Mouse (Mus musculus): ENCODE results near the gene Pitpnm3. TPM values are rescaled to one million over a fixed set of nuclear protein-coding genes. Genes with fewer than 3 reads are reported as not detected.
A peak's percentile ranks its signal among the peaks of the same experiment; 100 is the strongest.

Gene Pitpnm3
- polyA plus RNA-seq, 1 experiment from 2014 or later, result 0.07 TPM

DNA sequence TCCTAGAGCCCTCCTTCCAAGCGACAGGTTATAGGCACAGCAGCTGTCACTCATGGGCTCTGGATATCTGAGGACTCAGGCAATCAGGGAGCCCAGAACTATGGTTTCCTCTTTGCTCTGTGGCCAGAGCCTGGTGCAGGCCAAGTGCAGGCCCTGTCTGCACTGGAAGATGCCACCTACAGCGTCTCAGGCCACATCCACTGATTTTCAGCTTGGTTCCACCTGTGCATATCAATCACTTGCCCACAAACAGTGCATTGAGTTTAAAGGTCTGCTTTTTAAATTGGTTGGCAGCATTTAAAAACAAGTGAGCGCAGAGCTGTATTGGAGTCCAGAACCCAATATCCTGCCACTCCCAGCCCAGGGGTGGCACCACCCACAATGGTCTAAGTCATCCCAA is 103.0 kb downstream of the Pitpnm3 start:
- H3K9me3 ChIP-seq (replicated peaks; ENCODE audit: control insufficient read depth, low read length), result no peaks in the 10 kb centered on the region
- H3K4me1 ChIP-seq (ENCODE audit: control insufficient read depth, insufficient read depth, low read length), result peaks cover 11% of the 10 kb centered on the region
- H3K27ac ChIP-seq (ENCODE audit: low read depth, low read length), result no peak overlapping the region
- H3K4me3 ChIP-seq (ENCODE audit: low read depth, low read length), result no peak overlapping the region
- H3K27me3 ChIP-seq (ENCODE audit: control insufficient read depth, insufficient read depth, low read length), result peaks cover 26% of the 10 kb centered on the region
- H3K36me3 ChIP-seq (ENCODE audit: control insufficient read depth, insufficient read depth, low read length), result no peaks in the 10 kb centered on the region
- ATAC-seq (replicated peaks; ENCODE audit: insufficient number of reproducible peaks, low FRiP score, low TSS enrichment), result no peak
- 87% methylated on average over 3 of the region's 3 CpGs for WGBS (ENCODE audit: insufficient replicate concordance)
- H3K9ac ChIP-seq (ENCODE audit: low read depth, low read length), result no peak overlapping the region
- no peak overlapping the region for H3K4me2 ChIP-seq

DNA sequence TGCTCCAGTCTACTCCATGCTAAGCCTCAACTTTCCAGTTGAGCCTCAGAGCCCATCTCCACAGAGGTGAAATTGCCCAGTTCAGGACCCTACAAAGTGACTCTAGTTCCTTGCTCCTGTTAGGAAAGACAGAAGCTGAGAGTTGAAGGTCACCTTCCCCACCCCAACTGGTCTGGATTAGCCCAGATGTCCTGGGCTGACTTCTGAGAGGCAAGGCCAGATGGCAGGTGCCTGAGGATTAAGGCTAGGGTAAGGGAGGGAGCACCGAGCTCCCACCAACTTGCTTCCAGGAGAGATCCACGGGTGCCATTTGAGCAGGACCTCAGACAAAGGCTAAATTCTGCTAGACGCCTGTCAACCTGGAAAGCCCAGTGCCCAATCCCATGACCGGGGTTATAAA is 103.5 kb downstream of the Pitpnm3 start:
- no peak for ATAC-seq (replicated peaks; ENCODE audit: insufficient number of reproducible peaks, low FRiP score, low TSS enrichment)
- no peaks in the 10 kb centered on the region for H3K36me3 ChIP-seq (ENCODE audit: control insufficient read depth, insufficient read depth, low read length)
- no peak overlapping the region for H3K4me3 ChIP-seq (ENCODE audit: low read depth, low read length)
- H3K27ac ChIP-seq (ENCODE audit: low read depth, low read length), result no peak overlapping the region
- peaks cover 23% of the 10 kb centered on the region for H3K27me3 ChIP-seq (ENCODE audit: control insufficient read depth, insufficient read depth, low read length)
- H3K9ac ChIP-seq (ENCODE audit: low read depth, low read length), result no peak overlapping the region
- peaks cover 11% of the 10 kb centered on the region for H3K4me1 ChIP-seq (ENCODE audit: control insufficient read depth, insufficient read depth, low read length)
- WGBS (ENCODE audit: insufficient replicate concordance), result 62% methylated on average over 4 of the region's 4 CpGs
- H3K9me3 ChIP-seq (replicated peaks; ENCODE audit: control insufficient read depth, low read length), result no peaks in the 10 kb centered on the region
- no peak overlapping the region for H3K4me2 ChIP-seq

DNA sequence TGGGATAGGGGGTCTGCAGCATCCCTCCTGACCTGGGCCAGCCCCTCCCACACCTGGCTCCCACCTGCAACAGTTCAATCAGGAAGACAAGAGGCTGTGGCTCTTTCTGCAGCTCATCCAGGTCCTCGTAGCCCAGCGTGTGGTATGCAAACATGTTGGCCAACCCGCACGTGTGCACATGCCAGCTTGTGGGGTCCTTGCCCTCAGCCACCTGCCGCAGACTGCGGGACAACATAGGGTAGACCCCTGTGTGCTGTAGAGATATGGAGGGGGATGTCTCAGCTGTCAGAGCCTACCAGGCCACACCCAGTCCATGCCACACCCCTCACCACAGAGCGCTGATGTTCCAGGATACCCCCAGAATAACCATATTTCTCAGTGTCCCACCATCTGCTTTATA is 104.2 kb downstream of the Pitpnm3 start:
- Histone ChIP-seq H3K27me3 (ENCODE audit: control insufficient read depth, insufficient read depth, low read length) (peaks cover 19% of the 10 kb centered on the region), H3K4me2 (no peak overlapping the region), H3K9ac (ENCODE audit: low read depth, low read length) (no peak overlapping the region), H3K9me3 (replicated peaks; ENCODE audit: control insufficient read depth, low read length) (no peaks in the 10 kb centered on the region), H3K4me1 (ENCODE audit: control insufficient read depth, insufficient read depth, low read length) (peaks cover 11% of the 10 kb centered on the region), H3K27ac (ENCODE audit: low read depth, low read length) (no peak overlapping the region), H3K36me3 (ENCODE audit: control insufficient read depth, insufficient read depth, low read length) (no peaks in the 10 kb centered on the region), H3K4me3 (ENCODE audit: low read depth, low read length) (no peak overlapping the region)
- WGBS (ENCODE audit: insufficient replicate concordance), result 70% methylated on average over 7 of the region's 7 CpGs
- 0 out of 2 replicates have a peak, but pooled peaks have one; percentile 27 for ATAC-seq (replicated peaks; ENCODE audit: insufficient number of reproducible peaks, low FRiP score, low TSS enrichment)

DNA sequence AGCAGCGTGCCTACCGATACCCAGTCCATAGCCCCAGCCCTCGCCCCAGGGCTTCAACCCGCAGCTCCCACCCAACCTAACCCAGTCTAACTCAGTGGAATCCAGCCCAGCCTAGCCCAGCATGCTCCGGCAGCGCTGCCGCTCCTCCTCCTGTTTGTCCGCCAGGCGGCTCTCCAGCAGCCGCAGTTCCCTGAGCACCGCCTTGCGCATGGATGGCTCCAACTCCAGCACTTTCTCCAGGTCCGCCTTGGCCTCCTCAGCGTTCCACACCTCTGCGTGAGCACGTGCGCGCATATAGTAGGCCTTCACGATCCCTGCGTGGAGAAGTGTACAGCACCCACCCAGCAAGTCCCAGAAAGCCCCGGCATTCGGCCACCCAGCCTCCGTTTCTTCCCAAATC is 106.4 kb downstream of the Pitpnm3 start:
- 21% methylated on average over 22 of the region's 23 CpGs for WGBS (ENCODE audit: insufficient replicate concordance)
- no peak overlapping the region for H3K4me3 ChIP-seq (ENCODE audit: low read depth, low read length)
- no peak overlapping the region for H3K27ac ChIP-seq (ENCODE audit: low read depth, low read length)
- H3K9me3 ChIP-seq (replicated peaks; ENCODE audit: control insufficient read depth, low read length), result no peaks in the 10 kb centered on the region
- no peak for ATAC-seq (replicated peaks; ENCODE audit: insufficient number of reproducible peaks, low FRiP score, low TSS enrichment)
- H3K27me3 ChIP-seq (ENCODE audit: control insufficient read depth, insufficient read depth, low read length), result peaks cover 23% of the 10 kb centered on the region
- H3K4me2 ChIP-seq, result peak overlapping the region; percentile 7; the same call in 1 of the 2 replicates
- H3K36me3 ChIP-seq (ENCODE audit: control insufficient read depth, insufficient read depth, low read length), result no peaks in the 10 kb centered on the region
- H3K4me1 ChIP-seq (ENCODE audit: control insufficient read depth, insufficient read depth, low read length), result peaks cover 6% of the 10 kb centered on the region
- no peak overlapping the region for H3K9ac ChIP-seq (ENCODE audit: low read depth, low read length)

DNA sequence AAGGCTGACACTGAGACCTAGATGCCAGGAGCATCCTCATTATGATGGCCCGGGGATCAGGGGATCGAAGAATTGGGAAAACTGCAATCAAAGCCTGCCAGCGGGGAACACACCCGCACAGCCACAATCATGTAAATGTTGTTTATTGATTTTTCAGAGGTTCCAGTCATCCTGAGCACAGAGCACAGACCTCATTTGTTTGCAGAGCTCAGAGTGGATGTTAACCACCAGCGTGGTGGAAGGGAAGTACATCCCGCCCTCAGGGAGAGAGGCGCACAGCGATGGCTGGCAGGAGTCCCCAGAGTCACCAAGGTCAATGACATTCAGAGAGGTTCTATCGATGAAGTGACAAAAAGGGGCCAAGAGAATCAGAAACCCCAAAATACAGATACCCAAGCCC is 107.7 kb downstream of the Pitpnm3 start:
- Histone ChIP-seq H3K27ac (ENCODE audit: low read depth, low read length) (no peak overlapping the region), H3K4me2 (no peak overlapping the region), H3K27me3 (ENCODE audit: control insufficient read depth, insufficient read depth, low read length) (peaks cover 23% of the 10 kb centered on the region), H3K36me3 (ENCODE audit: control insufficient read depth, insufficient read depth, low read length) (no peaks in the 10 kb centered on the region), H3K9me3 (replicated peaks; ENCODE audit: control insufficient read depth, low read length) (no peaks in the 10 kb centered on the region), H3K4me3 (ENCODE audit: low read depth, low read length) (no peak overlapping the region), H3K9ac (ENCODE audit: low read depth, low read length) (no peak overlapping the region), H3K4me1 (ENCODE audit: control insufficient read depth, insufficient read depth, low read length) (peaks cover 7% of the 10 kb centered on the region)
- no peak for ATAC-seq (replicated peaks; ENCODE audit: insufficient number of reproducible peaks, low FRiP score, low TSS enrichment)
- 82% methylated on average over 9 of the region's 9 CpGs for WGBS (ENCODE audit: insufficient replicate concordance)

DNA sequence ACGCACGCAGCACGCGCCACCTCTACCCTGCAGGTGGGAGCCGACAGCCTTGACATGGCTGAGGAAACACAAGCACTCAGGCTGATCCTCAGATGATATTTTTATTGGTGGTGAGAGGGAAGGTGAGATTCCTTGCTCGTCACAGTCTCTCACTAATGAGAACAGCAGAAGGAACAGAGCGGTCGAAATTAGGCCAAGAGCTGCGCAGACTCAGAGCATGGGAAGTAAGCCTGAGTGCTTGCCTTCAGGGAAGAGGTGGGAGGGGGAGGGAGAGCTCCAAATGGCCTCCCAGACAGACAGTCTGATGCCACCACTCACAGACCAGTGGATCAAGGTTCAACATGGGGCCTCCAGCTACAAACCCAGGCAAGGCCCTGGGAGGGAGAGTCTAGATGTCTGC is 109.1 kb downstream of the Pitpnm3 start:
- ATAC-seq (replicated peaks; ENCODE audit: insufficient number of reproducible peaks, low FRiP score, low TSS enrichment), result no peak
- peaks cover 3% of the 10 kb centered on the region; the same call in 1 of the 2 replicates for H3K4me1 ChIP-seq (ENCODE audit: control insufficient read depth, insufficient read depth, low read length)
- no peak overlapping the region for H3K27ac ChIP-seq (ENCODE audit: low read depth, low read length)
- H3K9me3 ChIP-seq (replicated peaks; ENCODE audit: control insufficient read depth, low read length), result no peaks in the 10 kb centered on the region
- no peak overlapping the region for H3K4me3 ChIP-seq (ENCODE audit: low read depth, low read length)
- peaks cover 23% of the 10 kb centered on the region for H3K27me3 ChIP-seq (ENCODE audit: control insufficient read depth, insufficient read depth, low read length)
- no peaks in the 10 kb centered on the region for H3K36me3 ChIP-seq (ENCODE audit: control insufficient read depth, insufficient read depth, low read length)
- H3K4me2 ChIP-seq, result no peak overlapping the region
- WGBS (ENCODE audit: insufficient replicate concordance), result 83% methylated on average over 9 of the region's 9 CpGs
- no peak overlapping the region for H3K9ac ChIP-seq (ENCODE audit: low read depth, low read length)

DNA sequence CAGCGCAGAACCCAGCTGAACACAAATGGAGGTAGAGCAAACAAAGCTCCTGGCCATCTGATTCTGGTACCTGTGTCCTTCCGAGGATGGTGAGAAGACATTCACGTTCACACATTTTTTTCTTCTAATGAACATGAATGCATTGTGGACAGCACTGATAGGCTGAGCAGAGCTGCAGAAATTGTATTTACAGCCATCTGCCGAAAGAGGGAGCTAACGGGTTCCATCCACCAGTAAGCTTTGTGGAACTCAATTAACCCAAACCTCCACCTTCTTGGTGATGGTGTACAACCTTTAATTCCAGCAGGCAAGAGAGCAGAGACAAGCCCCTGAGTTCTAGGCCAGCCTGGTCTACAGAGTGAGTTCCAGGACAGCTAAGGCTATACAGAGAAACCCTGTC is 109.7 kb downstream of the Pitpnm3 start:
- no peak overlapping the region for H3K27ac ChIP-seq (ENCODE audit: low read depth, low read length)
- H3K36me3 ChIP-seq (ENCODE audit: control insufficient read depth, insufficient read depth, low read length), result no peaks in the 10 kb centered on the region
- WGBS (ENCODE audit: insufficient replicate concordance), result 32% methylated on average over 5 of the region's 5 CpGs
- no peak overlapping the region for H3K4me2 ChIP-seq
- H3K4me3 ChIP-seq (ENCODE audit: low read depth, low read length), result no peak overlapping the region
- no peak overlapping the region for H3K9ac ChIP-seq (ENCODE audit: low read depth, low read length)
- ATAC-seq (replicated peaks; ENCODE audit: insufficient number of reproducible peaks, low FRiP score, low TSS enrichment), result no peak
- peaks cover 23% of the 10 kb centered on the region for H3K27me3 ChIP-seq (ENCODE audit: control insufficient read depth, insufficient read depth, low read length)
- no peaks in the 10 kb centered on the region for H3K9me3 ChIP-seq (replicated peaks; ENCODE audit: control insufficient read depth, low read length)
- H3K4me1 ChIP-seq (ENCODE audit: control insufficient read depth, insufficient read depth, low read length), result peaks cover 3% of the 10 kb centered on the region; the same call in 1 of the 2 replicates

DNA sequence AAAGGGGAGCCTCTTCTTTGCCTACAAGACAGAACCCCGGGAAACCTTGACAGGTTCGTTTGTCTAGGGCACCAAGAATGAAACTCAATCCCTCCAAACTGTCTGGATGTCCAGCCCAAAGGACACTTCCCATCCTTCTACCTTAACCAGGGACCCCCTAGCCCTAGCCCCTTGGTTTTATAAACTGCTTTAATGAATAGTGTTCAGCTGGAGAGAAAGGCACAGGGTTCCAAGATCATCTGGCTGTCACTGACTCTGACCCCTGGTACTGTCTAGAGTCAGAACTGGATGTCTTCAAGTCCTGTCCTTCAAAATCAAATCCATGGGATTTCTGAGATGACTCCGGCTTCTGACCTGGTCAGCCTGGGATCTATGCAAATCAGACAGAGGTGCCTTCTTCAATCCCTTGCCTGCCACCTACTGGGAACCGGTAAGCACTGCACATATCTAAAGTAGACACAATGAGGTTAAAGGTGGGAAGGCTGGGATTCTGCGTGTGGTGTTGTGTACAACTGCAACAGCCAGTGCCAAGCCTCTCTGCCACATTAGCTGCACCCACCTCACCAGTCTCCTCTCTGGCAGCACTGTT is 111.3 kb downstream of the Pitpnm3 start:
- H3K27me3 ChIP-seq (ENCODE audit: control insufficient read depth, insufficient read depth, low read length), result peaks cover 13% of the 10 kb centered on the region
- peaks cover 3% of the 10 kb centered on the region; the same call in 1 of the 2 replicates for H3K4me1 ChIP-seq (ENCODE audit: control insufficient read depth, insufficient read depth, low read length)
- H3K27ac ChIP-seq (ENCODE audit: low read depth, low read length), result no peak overlapping the region
- H3K4me2 ChIP-seq, result no peak overlapping the region
- no peak overlapping the region for H3K9ac ChIP-seq (ENCODE audit: low read depth, low read length)
- no peaks in the 10 kb centered on the region for H3K36me3 ChIP-seq (ENCODE audit: control insufficient read depth, insufficient read depth, low read length)
- no peaks in the 10 kb centered on the region for H3K9me3 ChIP-seq (replicated peaks; ENCODE audit: control insufficient read depth, low read length)
- H3K4me3 ChIP-seq (ENCODE audit: low read depth, low read length), result no peak overlapping the region
- ATAC-seq (replicated peaks; ENCODE audit: insufficient number of reproducible peaks, low FRiP score, low TSS enrichment), result no peak
- WGBS (ENCODE audit: insufficient replicate concordance), result 26% methylated on average over 5 of the region's 5 CpGs

DNA sequence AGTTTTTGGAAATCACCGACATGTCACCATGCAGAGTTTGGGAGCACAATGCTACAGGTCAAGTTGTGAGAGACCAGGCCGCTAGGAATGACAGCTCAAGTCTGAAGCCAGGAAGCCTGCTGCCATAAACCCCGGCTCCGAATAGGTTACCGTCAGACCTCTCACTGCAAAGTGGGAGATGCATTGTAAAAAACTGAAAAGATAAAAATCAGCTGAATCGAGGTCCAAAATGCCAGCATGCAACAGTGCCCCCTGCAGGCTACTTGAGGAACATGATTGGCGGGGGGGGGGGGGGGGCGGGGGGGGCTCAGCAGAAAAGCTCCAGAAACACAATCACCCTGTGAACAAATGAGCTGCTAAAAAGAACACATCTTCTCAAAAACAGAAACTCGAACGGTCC is 112.0 kb downstream of the Pitpnm3 start:
- Histone ChIP-seq H3K4me2 (no peak overlapping the region), H3K9ac (ENCODE audit: low read depth, low read length) (no peak overlapping the region), H3K9me3 (replicated peaks; ENCODE audit: control insufficient read depth, low read length) (no peaks in the 10 kb centered on the region), H3K36me3 (ENCODE audit: control insufficient read depth, insufficient read depth, low read length) (no peaks in the 10 kb centered on the region), H3K4me3 (ENCODE audit: low read depth, low read length) (no peak overlapping the region), H3K4me1 (ENCODE audit: control insufficient read depth, insufficient read depth, low read length) (peaks cover 3% of the 10 kb centered on the region; the same call in 1 of the 2 replicates), H3K27me3 (ENCODE audit: control insufficient read depth, insufficient read depth, low read length) (0 out of 2 replicates have a peak, but pooled peaks cover 8% of the 10 kb centered on the region), H3K27ac (ENCODE audit: low read depth, low read length) (no peak overlapping the region)
- ATAC-seq (replicated peaks; ENCODE audit: insufficient number of reproducible peaks, low FRiP score, low TSS enrichment), result no peak
- WGBS (ENCODE audit: insufficient replicate concordance), result 51% methylated on average over 10 of the region's 10 CpGs
